Mouse (Mus musculus): ENCODE measurements around the gene Zbtb9. TPM values are rescaled to one million over a fixed set of nuclear protein-coding genes. Genes with fewer than 3 reads are reported as not detected.

Zbtb9 gene
- polyA plus RNA-seq, 1 experiment from 2014 or later: 11.5 TPM

DNA sequence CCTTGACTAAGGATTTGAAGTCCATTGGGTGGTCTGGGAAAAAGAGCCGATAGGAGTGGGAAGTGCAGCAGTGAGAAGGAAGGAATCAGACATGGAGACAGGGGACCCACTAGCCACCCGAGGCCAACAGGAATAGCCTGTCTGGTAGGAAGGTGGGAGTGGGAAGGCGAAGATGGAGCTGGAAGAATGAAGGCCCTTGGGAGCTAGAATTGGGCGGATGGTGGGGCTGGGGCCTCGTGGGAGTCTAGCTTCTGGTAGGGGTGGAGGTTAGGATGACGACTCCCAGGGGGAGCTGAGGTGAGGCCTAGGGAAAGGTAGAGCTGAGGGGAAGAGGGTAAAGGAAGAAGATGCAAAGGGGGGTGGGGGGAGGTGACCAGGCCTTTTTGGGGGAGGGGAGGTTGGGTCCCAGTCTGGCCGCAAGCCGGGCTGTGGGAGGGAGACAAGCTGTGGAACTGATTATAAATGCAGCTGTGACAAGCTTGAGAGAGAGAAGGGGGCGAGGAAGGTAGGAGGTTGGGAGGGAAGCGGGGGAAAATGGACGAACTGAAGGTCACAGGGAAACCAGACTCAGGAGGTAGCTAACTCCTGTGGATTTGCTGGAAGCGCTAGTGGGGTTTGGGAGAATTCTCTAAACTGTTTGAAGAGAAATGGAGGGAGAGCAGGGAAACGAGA, 27.0 kb upstream of the Zbtb9 start:
- no peaks in the 10 kb centered on the region for H3K27me3 ChIP-seq (ENCODE audit: control insufficient read depth, insufficient read depth, low read length)
- H3K4me2 ChIP-seq (ENCODE audit: low read depth, severe bottlenecking): peak overlapping the region; percentile 80
- H3K36me3 ChIP-seq (ENCODE audit: control insufficient read depth, insufficient read depth, low read length): no peaks in the 10 kb centered on the region
- peak; percentile 34 for DNase-seq (ENCODE audit: low spot score)
- WGBS: 26% methylated on average over 13 of the region's 13 CpGs
- peak overlapping the region; percentile 57 for H3K9ac ChIP-seq (ENCODE audit: low read length)
- H3K9me3 ChIP-seq (ENCODE audit: control insufficient read depth, low read length): no peaks in the 10 kb centered on the region
- peak overlapping the region; percentile 43 for H3K4me3 ChIP-seq (ENCODE audit: low read depth, low read length)
- peaks cover 36% of the 10 kb centered on the region for H3K4me1 ChIP-seq (ENCODE audit: control insufficient read depth, insufficient read depth, low read length)
- no peak for ATAC-seq (ENCODE audit: insufficient number of reproducible peaks, low FRiP score, low TSS enrichment, low read depth)
- peak overlapping the region; percentile 22; the same call in 1 of the 2 replicates for H3K27ac ChIP-seq (replicated peaks; ENCODE audit: low read depth, low read length)

DNA sequence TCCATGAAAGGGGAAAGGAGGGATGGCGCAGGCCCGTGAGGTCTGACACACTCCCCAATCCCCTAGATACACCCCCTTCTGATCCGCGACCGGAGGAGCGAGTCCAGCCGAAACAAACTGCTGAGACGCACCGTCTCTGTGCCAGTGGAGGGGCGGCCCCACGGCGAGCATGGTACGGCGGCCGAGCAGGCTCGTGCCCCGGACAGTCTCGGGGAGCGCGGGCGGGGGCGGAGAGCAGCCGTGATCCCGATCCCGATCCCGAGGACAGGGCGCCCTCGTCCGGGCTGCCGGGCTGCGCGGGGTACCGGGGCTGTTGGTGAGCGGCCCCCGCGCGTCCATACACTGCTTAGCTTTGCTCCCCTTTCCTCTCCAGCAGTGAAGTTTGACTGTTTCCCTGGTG, 26.4 kb upstream of the Zbtb9 start:
- Histone ChIP-seq H3K36me3 (ENCODE audit: control insufficient read depth, insufficient read depth, low read length) (no peaks in the 10 kb centered on the region), H3K27ac (replicated peaks; ENCODE audit: low read depth, low read length) (peak overlapping the region; percentile 22; the same call in 1 of the 2 replicates), H3K4me2 (ENCODE audit: low read depth, severe bottlenecking) (peak overlapping the region; percentile 80), H3K27me3 (ENCODE audit: control insufficient read depth, insufficient read depth, low read length) (no peaks in the 10 kb centered on the region), H3K4me1 (ENCODE audit: control insufficient read depth, insufficient read depth, low read length) (peaks cover 38% of the 10 kb centered on the region), H3K9ac (ENCODE audit: low read length) (peak overlapping the region; percentile 57), H3K4me3 (ENCODE audit: low read depth, low read length) (peak overlapping the region; percentile 43), H3K9me3 (ENCODE audit: control insufficient read depth, low read length) (no peaks in the 10 kb centered on the region)
- under 1% methylated on average over 36 of the region's 37 CpGs for WGBS
- peak; percentile 18; the same call in 1 of the 2 replicates for ATAC-seq (ENCODE audit: insufficient number of reproducible peaks, low FRiP score, low TSS enrichment, low read depth)
- DNase-seq (ENCODE audit: low spot score): peak; percentile 74

DNA sequence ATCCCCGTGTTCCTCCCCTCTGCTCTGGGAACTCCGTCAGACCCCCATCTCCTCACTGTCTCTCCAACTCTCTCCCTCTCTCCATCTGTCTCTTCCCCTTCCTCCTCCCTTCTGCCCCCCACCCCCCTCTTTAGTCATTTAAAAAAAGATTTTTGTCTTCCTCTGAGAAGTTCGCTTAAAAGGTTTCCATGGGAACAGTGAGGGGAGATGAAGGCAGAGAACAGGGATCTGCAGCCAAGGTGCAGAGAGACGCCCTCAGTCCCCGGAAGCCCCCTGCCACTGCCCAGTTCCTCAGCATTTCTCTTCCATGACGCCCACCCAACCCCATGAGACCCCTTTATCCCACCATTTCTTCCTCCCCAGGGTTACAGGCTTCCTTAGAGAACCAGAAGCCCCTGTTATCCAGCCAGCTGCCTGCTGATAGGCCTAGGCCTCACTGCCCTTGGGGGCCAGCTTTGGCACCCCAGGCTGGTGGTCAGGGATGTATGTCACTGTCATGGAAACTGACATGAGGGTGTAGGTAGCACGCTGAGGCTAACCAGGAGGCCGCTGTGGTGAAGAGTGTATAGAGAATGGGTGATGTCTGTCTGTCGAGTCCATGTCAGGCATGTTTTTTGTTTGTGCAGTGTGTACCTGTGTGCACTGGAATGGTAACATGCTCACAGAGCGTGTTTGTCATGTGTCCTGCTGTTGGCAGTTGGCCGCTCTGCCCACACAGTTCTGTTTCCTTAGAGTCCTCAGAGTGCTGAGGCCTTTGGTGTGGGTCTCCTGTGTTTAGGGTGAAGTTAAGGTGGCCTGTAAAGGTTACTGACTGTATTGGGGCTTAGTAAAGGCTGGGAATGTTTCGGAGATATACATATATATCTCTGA, 25.5 kb upstream of the Zbtb9 start:
- Histone ChIP-seq H3K9ac (ENCODE audit: low read length) (no peak overlapping the region), H3K4me1 (ENCODE audit: control insufficient read depth, insufficient read depth, low read length) (peaks cover 44% of the 10 kb centered on the region), H3K4me3 (ENCODE audit: low read depth, low read length) (0 out of 2 replicates have a peak overlapping the region, but pooled peaks have one; percentile 43), H3K27ac (replicated peaks; ENCODE audit: low read depth, low read length) (no peak overlapping the region; the same call in 1 of the 2 replicates), H3K36me3 (ENCODE audit: control insufficient read depth, insufficient read depth, low read length) (no peaks in the 10 kb centered on the region), H3K4me2 (ENCODE audit: low read depth, severe bottlenecking) (peak overlapping the region; percentile 80; the same call in 1 of the 2 replicates), H3K27me3 (ENCODE audit: control insufficient read depth, insufficient read depth, low read length) (no peaks in the 10 kb centered on the region), H3K9me3 (ENCODE audit: control insufficient read depth, low read length) (no peaks in the 10 kb centered on the region)
- DNase-seq (ENCODE audit: low spot score) (no peak), ATAC-seq (ENCODE audit: insufficient number of reproducible peaks, low FRiP score, low TSS enrichment, low read depth) (no peak)
- 42% methylated on average over 12 of the region's 12 CpGs for WGBS

DNA sequence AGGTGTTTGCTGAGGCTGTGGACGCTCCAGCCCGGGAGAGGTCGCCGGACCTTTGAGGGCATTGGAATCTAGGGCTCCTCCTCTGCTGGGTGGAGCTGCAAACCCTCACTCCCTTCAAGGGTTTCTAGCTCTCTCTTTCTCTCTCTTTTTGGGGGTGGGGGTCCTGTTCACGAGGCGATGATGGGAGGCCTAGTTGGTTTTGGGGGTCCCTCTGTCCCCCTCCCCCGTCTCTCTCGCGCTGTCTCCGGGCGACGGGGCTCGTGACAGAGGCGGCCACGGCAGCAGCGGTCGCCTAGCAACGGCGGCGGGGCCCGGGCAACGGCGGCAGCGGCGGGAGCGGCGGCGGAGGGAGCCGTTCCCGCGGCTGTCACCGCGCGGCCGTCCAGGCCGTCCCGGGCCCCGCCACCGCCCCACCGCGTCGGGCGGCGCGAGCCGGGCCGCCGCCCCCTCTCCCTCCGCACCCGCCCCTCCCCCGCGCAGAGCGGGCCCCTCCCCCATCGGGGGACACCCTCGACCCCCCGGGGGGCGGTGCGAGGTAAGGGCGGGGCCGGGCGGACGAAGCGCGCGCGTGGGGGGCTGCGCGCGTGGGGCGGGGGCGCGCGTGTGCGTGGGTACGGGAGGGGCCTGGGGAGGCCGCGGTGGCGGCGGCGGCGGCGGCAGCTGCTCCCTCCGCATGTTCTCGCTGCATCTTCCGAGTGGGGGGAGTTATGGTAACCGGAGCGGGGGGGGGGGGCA, 24.5 kb upstream of the Zbtb9 start:
- Histone ChIP-seq H3K27ac (replicated peaks; ENCODE audit: low read depth, low read length) (peak overlapping the region; percentile 77), H3K4me1 (ENCODE audit: control insufficient read depth, insufficient read depth, low read length) (peaks cover 54% of the 10 kb centered on the region), H3K36me3 (ENCODE audit: control insufficient read depth, insufficient read depth, low read length) (no peaks in the 10 kb centered on the region), H3K4me3 (ENCODE audit: low read depth, low read length) (peak overlapping the region; percentile 59), H3K4me2 (ENCODE audit: low read depth, severe bottlenecking) (peak overlapping the region; percentile 98), H3K9me3 (ENCODE audit: control insufficient read depth, low read length) (no peaks in the 10 kb centered on the region), H3K9ac (ENCODE audit: low read length) (peak overlapping the region; percentile 82), H3K27me3 (ENCODE audit: control insufficient read depth, insufficient read depth, low read length) (no peaks in the 10 kb centered on the region)
- 0% methylated on average over 31 of the region's 87 CpGs for WGBS
- ATAC-seq (ENCODE audit: insufficient number of reproducible peaks, low FRiP score, low TSS enrichment, low read depth) (no peak), DNase-seq (ENCODE audit: low spot score) (peak; percentile 63)

DNA sequence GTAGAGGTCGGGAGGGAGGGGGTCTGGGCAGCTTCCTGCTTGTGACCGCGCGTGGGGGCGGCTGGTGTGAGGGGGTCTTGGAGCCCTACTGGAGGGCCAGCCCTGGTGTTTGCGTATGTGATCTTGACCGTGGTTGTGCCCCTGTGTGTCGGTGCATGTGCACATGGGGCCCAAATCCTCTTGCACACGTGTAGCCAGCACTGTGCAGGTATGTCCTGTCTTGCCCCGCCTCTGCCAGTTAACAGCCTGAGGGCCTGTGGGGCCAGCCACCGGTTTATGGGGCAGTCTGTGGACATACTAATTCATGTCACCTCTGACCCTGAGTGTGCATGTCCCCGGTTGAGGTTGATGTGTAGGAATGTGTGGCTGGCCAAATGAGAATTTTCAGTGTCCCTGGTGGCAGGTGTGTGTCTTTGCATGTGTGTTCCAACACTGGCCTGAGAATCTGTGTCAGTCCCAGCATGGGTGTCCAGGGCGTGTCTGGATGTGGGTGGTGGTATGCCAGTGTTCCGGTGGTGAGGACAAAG, 23.9 kb upstream of the Zbtb9 start:
- peak overlapping the region; percentile 77 for H3K27ac ChIP-seq (replicated peaks; ENCODE audit: low read depth, low read length)
- H3K9ac ChIP-seq (ENCODE audit: low read length): peak overlapping the region; percentile 82
- peak overlapping the region; percentile 59 for H3K4me3 ChIP-seq (ENCODE audit: low read depth, low read length)
- ATAC-seq (ENCODE audit: insufficient number of reproducible peaks, low FRiP score, low TSS enrichment, low read depth) (no peak), DNase-seq (ENCODE audit: low spot score) (peak; percentile 60)
- no peaks in the 10 kb centered on the region for H3K9me3 ChIP-seq (ENCODE audit: control insufficient read depth, low read length)
- no peaks in the 10 kb centered on the region for H3K27me3 ChIP-seq (ENCODE audit: control insufficient read depth, insufficient read depth, low read length)
- H3K4me2 ChIP-seq (ENCODE audit: low read depth, severe bottlenecking): peak overlapping the region; percentile 98
- peaks cover 59% of the 10 kb centered on the region for H3K4me1 ChIP-seq (ENCODE audit: control insufficient read depth, insufficient read depth, low read length)
- 6% methylated on average over 13 of the region's 14 CpGs for WGBS
- H3K36me3 ChIP-seq (ENCODE audit: control insufficient read depth, insufficient read depth, low read length): no peaks in the 10 kb centered on the region

DNA sequence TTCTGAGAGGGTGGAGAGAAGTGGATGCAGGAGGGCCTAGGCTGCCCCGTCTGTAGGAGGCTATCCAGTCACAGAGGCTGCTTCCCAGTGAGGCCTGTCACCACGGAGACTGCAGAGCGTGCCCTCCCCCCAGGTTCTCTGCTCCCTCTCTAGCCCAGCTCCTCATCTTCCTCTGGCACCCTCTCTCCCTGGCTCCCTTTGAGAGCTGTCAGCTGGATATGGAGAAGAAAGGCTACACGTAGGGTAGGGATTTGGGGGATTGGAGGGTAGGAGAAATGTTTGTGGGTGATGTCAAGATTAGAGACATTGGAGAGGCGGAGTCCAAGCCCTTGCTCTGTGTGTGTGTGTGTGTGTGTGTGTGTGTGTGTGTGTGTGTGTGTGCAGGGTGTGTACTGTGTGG, 23.1 kb upstream of the Zbtb9 start:
- Histone ChIP-seq H3K36me3 (ENCODE audit: control insufficient read depth, insufficient read depth, low read length) (no peaks in the 10 kb centered on the region; the same call in 1 of the 2 replicates), H3K9ac (ENCODE audit: low read length) (no peak overlapping the region), H3K9me3 (ENCODE audit: control insufficient read depth, low read length) (no peaks in the 10 kb centered on the region), H3K4me2 (ENCODE audit: low read depth, severe bottlenecking) (peak overlapping the region; percentile 98; the same call in 1 of the 2 replicates), H3K4me3 (ENCODE audit: low read depth, low read length) (no peak overlapping the region), H3K4me1 (ENCODE audit: control insufficient read depth, insufficient read depth, low read length) (peaks cover 59% of the 10 kb centered on the region), H3K27ac (replicated peaks; ENCODE audit: low read depth, low read length) (no peak overlapping the region), H3K27me3 (ENCODE audit: control insufficient read depth, insufficient read depth, low read length) (no peaks in the 10 kb centered on the region)
- no peak for DNase-seq (ENCODE audit: low spot score)
- ATAC-seq (ENCODE audit: insufficient number of reproducible peaks, low FRiP score, low TSS enrichment, low read depth): no peak
- whole genome bisulfite sequencing: 40% methylated on average over 5 of the region's 5 CpGs

DNA sequence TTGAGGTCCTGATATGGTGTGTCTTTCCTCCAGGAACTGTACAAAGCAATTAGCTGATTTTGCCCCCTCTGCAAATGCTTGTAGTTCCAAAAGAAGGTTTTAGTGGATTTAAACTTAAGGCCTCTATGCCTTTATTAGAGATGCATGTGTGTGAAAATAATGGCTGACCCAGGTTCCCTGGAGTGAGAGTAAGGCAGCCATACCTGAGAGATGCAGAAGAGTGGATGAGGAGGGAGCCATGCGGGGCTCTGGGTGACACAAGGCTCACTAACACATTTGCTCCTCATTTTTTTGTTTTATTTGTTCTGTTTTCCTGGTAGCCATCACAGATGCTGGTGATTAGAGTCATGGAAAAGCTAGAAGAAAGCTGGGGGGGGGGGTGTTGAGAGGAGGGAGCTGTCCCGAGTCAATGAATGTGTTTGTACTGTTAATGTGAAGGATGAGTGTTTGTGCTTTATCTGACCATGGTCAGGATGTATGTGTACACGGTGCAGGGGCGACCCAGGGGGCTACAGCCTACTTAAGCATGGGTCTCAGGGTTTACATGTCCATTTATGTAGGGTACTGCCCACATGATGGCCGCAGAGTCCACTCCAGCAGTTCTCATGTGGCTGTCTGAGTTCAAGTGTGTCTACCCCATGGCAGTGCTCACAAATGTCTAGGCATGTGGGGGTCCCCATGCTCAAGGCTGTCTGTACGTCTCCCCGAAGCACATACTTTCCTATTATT, 22.2 kb upstream of the Zbtb9 start:
- 26% methylated on average over 7 of the region's 7 CpGs for WGBS
- H3K36me3 ChIP-seq (ENCODE audit: control insufficient read depth, insufficient read depth, low read length): no peaks in the 10 kb centered on the region; the same call in 1 of the 2 replicates
- DNase-seq (ENCODE audit: low spot score) (no peak), ATAC-seq (ENCODE audit: insufficient number of reproducible peaks, low FRiP score, low TSS enrichment, low read depth) (no peak)
- H3K4me3 ChIP-seq (ENCODE audit: low read depth, low read length): peak overlapping the region; percentile 38
- peak overlapping the region; percentile 12; the same call in 1 of the 2 replicates for H3K9ac ChIP-seq (ENCODE audit: low read length)
- peaks cover 57% of the 10 kb centered on the region for H3K4me1 ChIP-seq (ENCODE audit: control insufficient read depth, insufficient read depth, low read length)
- H3K9me3 ChIP-seq (ENCODE audit: control insufficient read depth, low read length): no peaks in the 10 kb centered on the region
- no peaks in the 10 kb centered on the region for H3K27me3 ChIP-seq (ENCODE audit: control insufficient read depth, insufficient read depth, low read length)
- peak overlapping the region; percentile 97 for H3K4me2 ChIP-seq (ENCODE audit: low read depth, severe bottlenecking)
- H3K27ac ChIP-seq (replicated peaks; ENCODE audit: low read depth, low read length): peak overlapping the region; percentile 48; the same call in 1 of the 2 replicates
